Mouse (Mus musculus) lung, postnatal 14 days (tissue): ENCODE results near the gene Synpo2.

Experiments
- DNase-seq: peaks from one replicate; pipeline ENCODE4 v3.0.0; 2021

The Synpo2 gene

DNA sequence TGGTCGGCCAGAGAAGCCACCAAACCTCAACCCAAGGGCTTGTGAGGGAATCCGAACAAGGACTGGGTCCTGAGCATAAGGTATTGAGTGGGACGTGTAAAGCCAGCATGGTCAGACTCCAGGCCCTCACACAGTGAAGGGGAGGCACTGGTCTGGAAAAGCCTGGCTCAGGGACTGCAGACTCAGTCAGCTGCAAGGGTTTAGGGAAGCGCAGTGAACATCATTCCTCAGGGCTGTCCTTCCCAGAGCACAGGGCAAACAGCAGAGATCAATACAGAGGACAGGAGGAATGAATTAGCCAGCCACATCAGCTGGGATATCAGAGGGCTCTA is 72.8 kb downstream of the Synpo2 start:
- DNase-seq: no peak

DNA sequence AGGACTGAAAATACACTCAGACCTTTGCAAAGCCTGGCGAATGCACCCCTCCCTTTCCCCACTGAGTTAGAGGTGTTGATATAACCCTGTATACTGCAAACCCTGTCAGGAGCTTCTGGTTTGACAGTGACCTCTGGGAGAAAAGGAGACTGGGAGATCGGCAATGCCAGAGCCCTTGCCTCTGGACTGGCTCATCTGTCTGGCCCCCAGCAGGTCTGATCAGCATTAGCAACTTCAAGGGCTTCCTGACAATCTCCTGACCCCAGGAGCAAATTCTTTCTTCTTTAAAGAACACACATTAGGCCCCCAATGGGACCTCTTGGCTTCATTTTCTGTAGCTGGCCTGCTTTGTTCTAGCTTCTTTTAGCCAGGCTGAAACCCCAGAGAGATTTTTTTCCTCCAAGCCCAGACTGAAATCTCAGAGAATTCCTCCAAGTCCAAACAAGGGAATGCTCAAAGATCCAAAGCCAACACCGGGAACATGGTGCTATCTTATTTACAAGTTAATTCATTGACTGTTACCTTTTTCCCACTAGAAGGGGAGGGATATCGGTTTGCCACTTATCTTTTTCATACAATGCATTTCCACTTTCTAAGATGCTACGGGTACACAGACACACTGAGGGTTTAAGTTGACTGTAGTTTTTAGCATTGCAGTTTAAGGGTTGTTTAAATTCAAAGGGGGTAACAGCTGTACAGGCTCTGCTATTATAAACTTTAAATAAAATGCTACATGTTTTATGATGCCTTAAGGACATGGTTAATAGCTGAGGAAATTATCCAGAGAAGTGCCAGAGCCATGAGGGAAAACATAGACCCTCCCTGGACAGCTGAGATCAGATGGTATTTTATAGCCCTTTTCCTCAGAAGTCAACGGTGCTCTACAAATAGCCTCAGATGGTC is 73.4 kb downstream of the Synpo2 start:
- DNase-seq: no peak

DNA sequence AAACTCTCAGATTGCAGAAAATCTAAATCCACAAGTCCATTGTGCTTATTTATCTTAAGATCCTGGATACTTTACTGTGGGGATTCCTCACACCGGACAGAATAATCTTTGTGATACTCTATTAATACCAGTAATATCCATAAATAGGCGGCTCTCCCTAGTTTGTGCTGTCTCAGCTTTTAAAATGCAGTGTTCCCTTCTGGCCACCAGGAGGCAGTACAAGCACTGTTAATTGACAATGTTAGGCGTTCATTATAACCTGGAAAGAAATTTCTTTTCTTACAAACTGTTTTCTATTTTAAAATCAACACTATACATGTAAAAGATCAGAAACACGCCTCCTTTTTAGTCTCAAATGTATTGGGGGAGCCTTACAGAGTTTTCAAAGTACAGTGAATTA is 75.2 kb downstream of the Synpo2 start:
- peak; percentile 36 for DNase-seq

DNA sequence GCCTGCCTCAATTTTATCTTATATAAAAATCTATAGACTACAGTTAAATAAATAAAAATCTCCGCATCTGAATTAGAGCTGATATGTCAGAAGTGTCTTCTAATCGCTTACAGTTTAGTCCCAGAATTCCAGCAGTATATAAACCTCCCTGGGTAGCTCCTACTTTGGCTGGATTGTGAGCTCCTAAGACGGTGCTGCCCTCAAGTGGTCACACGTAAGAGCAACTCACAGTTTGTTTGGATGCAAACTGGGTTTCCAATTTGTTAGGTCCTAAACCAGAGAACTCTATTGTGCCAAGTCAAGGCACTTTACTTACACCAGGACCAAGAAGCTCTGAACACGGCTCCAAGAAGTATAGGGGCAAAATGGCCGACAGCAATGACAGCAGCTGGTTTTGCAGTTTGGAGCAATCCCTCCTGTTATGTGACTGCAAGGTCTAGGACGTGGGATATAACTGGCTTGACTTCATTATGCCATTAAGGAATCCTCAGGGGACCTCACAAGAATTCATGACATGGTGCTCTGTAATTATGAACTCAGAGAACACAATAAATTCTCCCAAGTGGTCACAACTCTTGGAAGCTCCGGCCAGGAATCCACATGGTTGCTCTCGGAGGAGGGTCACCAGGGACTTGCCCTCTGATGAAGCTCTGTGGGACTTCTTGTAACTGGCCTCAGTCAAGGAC is 76.7 kb downstream of the Synpo2 start:
- DNase-seq: peak; percentile 66

DNA sequence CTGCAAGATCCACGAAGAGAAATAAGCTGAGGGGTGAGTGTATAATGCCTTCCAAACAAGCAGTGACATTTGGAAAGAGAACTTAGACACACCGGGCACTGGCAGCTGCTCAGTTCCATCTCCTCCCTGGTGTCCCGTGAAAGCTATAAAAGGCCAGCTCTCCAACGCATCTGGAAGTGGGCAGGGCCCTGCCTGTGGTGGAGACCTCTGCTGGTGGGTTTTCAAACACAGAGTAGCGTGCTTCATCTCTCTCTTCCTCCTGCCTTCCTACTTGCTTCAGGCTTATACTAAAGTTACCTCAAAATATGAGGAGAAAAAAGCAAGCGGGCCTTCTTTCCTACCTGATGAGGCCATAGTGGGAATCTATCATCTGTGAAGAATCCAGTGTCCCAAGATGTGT is 77.4 kb downstream of the Synpo2 start:
- peak; percentile 55 for DNase-seq

DNA sequence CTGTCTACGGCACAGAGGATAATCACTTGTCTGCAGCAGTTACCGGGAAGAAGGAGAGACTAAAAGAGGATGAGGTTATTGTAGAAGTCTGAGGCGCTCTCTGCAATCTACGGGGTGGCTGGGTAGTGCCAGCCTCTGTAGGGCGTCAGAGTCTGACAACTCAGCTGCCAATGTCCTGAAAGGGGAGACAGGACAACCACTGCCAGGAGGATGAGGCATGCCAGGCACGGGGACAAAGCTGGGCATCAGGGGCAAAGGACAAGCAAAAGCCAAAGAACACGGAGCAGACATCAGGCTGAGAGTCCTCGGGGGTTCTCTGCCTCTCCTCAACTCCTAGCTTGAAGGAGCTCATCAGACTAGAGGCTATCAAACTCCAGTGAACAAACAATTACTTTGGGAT is 82.6 kb downstream of the Synpo2 start:
- DNase-seq: no peak

DNA sequence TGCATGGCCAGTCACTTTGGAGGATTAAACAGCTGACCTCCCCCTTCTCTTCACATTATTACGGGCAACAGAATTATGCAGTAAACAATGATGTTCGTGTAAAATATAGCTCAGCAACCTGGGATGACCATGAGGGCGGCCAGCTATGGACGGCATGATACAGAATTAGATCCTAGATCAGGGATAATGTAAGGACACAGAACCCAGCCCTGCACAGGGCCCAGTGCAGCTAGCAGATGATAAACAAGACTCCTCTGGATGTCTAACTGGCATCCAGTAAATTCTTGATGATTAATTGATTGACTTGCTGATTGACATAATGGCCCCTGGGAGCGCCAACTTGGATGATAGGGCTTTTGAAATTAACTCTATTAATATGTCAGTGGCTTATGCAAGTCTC is 83.0 kb downstream of the Synpo2 start:
- DNase-seq: no peak

DNA sequence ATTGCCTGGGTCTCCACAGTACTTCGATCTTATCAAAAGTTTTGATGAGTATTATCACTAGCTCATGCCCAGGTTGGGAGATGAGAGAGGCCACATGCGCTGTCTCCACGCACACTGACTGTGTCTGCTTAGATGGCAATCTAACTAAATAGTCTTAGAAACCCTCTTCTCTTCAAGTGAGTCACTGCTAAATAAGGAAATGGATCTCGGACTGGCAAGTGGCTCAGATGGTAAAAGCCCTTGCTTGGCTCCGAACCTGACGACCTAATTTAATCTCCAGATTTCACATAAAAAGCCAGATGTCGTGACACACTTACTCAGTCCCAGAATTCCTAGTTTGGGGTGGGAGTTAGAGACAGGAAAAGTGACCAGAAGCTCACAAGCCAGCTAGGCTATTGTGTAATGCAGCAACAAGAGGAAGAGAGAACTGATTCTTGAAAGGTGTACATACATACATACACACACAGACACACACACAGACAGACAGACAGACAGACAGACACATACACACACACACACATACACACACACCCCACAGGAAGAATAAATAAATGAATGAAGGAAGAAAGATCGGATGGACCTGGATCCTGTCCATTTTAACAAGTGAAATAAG is 85.3 kb downstream of the Synpo2 start:
- no peak for DNase-seq

DNA sequence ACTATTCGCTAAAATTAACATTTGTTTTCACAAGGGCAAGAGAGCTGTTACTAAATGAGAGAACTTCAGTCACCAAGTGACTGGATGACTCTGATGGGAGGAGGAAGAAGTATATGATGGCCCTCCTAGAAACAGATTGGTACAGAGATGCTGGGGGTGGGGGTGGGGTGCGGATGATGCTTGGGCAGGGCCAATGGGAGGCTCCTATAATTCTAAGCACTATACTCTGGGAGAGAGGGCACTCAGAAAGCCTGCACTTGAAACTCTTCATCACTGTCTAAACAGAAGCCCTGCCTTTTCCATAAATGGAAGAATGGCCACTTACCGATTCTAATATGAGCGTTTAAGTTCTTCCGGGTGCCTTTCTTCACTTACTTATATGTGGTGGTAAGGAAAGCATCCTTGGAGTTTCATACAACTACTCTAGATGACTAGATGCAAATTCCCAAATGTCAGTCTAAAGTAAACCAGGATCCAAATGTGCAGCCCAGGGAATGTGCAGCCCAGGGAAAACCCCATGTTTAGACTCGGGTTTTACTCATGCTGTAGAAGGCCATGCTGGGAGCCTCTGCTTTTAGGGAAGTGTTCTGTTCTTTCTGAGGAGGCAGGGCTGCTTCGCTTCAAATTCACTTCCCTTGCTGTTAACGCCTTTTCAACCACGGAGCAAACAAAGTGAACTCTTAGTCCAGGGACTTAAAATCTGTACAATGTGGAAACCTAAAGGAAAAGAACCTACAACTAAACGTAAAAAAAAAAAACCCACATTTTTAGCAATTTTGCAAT is 86.4 kb downstream of the Synpo2 start:
- DNase-seq: no peak

DNA sequence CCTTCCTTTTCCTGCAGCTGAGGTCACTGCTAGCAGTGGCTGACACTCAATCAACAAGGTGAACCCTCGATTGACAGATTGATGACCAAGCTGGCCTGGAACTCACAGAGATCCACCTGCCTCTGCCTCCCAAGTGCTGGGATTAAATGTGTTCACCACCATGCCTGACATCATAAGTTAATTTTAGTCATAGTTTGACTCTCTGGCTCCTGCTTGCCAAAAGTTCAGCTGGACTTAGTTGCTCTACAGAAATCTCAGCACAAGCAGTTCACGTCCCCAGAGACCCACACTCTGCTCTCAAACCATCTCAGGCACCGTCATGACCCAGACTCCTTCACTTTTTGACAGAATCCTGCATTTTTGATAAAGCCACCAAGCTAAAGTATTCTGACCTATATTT is 87.3 kb downstream of the Synpo2 start:
- no peak for DNase-seq

DNA sequence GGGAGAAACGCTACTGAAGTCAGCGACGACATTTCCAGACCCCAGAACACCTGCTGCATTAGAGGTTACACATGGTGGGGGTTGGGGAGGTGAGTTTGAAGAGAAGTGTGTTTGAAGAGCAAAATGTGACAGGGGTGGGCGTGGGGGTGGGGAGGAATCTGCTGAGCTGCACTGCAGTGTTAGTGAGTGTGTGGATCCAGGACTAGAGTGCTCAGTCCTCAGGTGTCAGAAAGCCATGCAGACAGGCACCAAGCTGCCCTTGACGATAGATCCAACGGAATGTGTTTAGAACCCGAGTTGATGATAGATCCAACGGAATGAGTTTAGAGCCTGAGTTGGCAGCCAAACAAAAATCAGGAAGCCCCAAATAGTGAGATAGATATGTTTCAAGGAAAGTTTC is 89.4 kb downstream of the Synpo2 start:
- DNase-seq: no peak

DNA sequence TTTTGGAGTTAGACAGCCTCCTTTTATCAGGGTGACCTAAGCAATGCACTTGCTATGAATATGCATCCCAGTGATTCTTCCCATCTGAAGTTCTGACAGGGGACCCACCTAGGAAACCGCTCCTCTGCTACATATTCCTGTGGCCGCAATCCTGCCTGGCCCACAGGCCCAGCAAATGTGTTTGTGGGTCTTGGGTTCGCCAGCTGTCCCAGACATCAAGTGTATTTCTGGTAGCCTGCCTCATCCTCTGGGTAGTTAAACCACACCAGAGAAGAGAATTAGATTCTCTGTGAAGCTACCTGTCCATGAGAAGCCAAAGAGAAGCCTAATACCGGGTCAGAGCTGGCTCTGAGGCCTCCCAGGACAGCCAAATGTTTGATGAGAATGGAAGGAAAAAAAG is 90.0 kb downstream of the Synpo2 start:
- DNase-seq: no peak

DNA sequence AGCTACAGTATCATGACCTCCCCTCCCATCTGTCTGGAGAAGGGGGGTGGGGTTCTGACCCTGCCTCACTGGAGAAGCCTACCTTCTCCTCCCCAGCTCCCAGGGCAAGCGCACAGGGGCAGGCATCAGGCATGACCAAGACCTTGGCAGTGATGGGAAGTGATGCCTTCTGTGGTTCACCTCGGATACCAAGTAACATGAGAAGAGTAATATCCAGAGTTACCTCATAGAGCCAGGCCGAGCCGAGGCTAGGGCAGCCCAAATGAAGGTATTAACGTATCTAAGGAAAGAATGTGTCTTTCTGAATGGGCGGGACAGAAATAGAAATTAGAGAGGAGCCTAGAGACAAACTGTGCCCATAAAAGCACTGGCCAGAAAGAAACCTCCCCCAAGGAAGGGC is 92.5 kb downstream of the Synpo2 start:
- DNase-seq: no peak

DNA sequence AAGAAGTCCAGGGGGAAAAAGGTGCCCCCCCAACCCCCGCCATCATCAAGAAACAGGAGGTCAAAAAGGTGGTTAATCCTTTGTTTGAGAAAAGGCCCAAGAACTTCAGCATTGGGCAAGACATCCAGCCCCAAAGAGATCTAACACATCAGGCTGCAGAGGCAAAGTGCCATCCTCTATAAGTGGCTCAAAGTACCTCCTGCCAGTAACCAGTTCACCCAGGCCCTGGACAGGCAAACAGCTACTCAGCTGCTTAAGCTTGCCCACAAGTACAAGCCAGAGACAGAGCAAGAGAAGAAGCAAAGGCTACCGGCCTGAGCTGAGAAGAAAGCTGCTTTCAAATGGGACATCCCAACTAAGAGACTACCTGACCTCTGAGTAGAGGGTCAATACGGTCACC is 93.7 kb downstream of the Synpo2 start:
- no peak for DNase-seq

DNA sequence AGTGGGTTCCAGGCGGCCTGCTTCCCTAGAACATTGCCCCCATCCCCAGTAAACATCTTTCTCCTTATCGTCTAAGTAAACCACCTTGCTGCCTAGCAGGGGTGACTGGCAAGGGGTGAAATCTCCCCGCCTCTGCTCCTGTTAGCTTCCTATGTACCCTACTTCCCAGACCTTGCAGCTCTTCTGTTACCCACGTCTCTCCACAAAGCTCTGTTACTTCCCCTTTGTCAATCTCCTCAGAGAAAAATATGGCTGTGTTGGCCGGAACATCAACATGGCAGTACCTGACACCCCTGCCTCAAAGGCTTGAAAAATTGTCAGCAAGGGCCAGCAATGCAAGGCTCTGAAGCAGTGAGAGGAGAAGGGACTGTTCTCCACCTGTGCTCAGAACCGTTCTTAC is 94.9 kb downstream of the Synpo2 start:
- no peak for DNase-seq

DNA sequence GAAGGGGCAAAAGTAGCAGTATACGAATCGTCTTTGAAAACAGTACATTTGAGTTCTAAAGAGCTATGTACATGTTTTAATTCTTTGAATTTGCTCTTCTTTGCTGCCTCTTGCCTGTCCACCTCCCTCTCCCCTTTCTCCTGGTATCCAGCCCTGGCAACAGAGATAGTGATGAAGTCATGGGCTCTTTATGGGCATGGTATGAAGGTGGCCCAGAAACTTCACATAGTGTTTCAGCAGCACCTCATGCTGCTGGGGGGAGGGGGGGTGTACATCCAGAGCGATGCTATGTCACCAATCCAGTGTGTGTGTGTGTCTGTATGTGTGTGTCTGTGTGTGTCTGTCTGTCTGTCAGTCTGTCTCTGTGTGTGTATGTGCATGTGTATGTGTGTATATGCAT is 95.8 kb downstream of the Synpo2 start:
- no peak for DNase-seq

DNA sequence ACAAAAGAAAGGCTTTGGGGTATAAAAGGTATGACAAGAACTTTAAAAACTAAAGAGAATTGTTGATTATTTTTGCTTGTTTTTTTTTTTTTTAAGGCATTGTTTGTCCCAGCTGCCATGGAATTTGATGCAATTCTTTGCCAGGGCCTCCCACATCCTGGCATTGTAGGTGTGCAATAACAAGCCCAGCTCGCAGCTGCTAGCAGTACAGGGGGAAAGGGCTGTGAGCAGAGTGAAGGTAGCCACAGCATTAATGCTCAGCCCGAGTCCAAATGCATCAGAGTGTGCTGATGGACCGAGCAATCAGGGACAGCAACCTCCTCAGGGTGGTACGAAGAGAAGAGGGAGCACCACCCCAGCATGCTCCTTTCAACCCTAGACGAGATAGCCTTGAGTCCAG is 96.3 kb downstream of the Synpo2 start:
- no peak for DNase-seq

DNA sequence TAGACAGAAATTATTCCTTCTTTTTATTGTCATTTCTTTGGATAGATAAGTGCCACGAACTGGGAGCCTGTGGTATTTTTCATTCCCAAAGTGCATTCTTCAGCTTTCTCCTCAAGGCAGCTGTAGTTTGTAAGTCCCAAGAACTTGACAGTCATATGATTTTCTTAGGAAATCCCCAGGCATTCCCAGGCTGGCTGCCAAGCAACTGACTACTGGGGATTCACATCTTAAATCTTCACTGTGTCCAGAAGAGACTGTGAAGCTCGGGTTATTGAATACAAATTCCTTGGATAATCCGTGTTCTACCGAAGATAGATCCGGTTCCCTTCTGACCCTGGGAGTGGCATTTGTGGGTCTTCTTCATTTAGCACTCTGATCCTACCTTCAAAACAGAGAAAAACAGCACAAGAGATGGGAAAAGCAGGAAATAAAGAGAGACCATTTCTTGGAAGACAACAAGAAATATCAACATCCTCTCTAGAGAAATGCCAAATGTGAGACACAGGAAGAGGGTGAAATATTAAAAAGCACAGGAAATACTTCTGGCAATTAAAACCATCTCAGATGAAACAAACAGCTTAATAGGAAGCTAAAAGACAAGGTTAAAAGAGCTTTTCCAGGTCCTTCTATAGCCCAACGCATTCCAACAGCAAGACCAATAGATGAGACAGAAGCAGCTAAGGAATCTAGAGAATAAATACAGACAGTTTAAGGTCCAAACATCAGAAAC is 97.5 kb downstream of the Synpo2 start:
- peak; percentile 86 for DNase-seq

DNA sequence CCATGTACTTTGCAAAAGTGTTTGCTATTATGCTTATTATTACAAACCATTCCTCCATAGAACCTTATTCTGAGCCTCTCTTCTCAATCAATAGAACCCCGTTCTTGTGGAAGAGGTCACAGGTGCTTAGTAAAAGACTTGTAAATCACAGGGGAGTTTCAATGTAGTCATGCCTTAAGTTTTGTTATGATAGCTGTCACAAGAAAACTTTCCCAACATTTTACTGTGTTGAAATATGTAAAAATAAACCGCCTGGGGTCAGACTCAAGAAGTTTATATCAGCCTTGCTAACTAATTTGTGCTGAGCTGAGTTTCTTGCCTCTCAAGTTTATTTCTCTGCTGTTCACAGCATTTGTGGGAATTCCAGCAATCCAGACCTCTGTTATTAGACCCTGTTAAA is 103.8 kb downstream of the Synpo2 start:
- no peak for DNase-seq

DNA sequence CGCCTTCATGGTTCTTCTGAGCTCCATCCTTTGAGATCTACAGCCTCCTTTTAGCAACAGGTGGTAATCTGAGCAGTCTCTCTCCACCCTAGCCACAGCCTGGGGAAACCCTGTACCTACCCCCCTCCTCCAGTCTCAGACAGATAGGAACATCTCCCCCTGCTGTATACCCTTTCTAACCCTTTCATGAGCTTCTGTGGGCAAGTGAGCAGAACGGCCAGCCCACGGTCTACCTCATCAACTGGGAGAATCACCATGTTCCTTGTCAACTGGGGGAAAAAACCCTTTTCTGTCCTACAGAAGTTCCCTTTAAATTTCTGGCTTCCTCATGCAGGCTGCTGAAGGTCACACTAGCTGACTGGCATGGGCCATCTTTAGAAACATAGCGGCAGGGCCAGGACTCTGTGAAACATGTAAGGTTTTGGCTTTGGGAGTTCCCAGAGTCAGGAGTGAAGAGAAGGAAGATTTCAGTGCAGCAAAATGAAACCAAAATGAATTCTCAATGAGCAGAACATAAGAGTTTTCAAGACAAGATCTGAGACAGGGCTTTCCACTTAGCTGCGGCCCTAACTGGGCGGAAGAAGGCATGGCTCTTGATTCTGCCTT is 104.7 kb downstream of the Synpo2 start:
- no peak for DNase-seq

DNA sequence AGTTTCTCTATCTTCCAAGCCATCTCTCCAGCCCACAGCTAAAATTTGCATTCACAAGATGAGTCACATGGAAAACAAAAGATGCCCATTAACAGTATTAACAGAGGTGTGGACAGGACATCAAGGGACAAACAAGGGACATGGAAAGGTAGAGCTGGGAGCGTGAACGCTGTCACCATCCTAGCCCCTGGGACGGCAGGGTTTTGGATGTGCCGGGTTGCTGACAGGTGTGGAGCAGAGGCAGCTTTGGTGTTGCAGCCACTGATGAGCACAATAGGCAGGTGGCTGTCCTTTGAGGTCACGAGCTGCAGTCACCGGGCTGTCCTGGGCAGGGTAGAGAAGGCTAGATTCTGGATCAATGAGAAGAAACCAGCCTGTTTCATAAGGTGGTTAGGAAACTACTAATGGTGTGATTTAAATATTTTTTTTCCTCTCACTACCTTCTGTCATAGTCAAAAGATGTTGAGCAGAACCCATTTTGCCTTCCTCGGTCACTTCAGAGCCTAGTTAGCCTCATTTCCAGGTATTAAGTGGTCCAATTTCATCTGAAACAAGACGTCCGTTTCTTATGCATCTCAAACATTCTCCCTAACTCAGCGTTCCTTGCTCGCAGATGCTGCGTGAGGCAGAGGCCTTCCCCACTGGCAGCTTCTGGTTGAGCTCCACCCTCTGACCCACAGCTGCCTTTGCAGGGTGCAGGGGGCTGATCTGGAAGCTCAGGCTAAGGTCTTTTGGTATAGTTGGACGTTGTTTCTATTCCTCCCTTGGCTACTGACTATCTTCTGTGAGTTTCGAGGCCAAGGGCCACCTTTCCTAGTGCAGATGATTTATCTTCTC is 105.4 kb downstream of the Synpo2 start:
- no peak for DNase-seq
